Mouse (Mus musculus) CH12.LX (cell line): ENCODE results near the gene Angel1. TPM values are rescaled to one million over a fixed set of nuclear protein-coding genes. Genes with fewer than 3 reads are reported as not detected.

Source experiments
- DNase-seq: peaks from one replicate; pipeline ENCODE4 v3.0.0-alpha.2; 2013; ENCODE audit errors: extremely low read depth
- H3K27ac ChIP-seq: 2 replicates; pipeline ENCODE4 v1.5.1; 2012; ENCODE audit warnings: low read depth, mild to moderate bottlenecking, control low read depth, moderate library complexity; ENCODE audit not compliant: insufficient read depth
- H3K27me3 ChIP-seq: replicated peaks from 2 replicates; pipeline ENCODE3; 2012; ENCODE audit warnings: inconsistent platforms
- H3K36me3 ChIP-seq, 2 experiments: replicated peaks in 1 of 2; 2 replicates each; pipeline versions ENCODE3 to v1.6.1; 2012; ENCODE audit warnings: inconsistent platforms in 1 of 2, low read length in 1 of 2, mild to moderate bottlenecking in 1 of 2, mixed read lengths in 1 of 2, moderate library complexity in 1 of 2; ENCODE audit not compliant: control insufficient read depth in 1 of 2, insufficient read depth in 1 of 2
- H3K4me1 ChIP-seq, 2 experiments: 2 replicates each; pipeline ENCODE4 v1.6.1; 2012; ENCODE audit warnings: inconsistent platforms in 1 of 2, moderate library complexity in 1 of 2; ENCODE audit not compliant: insufficient read depth in 2 of 2, control insufficient read depth in 1 of 2
- H3K4me2 ChIP-seq: 2 replicates; pipeline ENCODE4 v1.6.1; 2012; ENCODE audit warnings: low read depth, mild to moderate bottlenecking, control low read depth; ENCODE audit not compliant: poor library complexity, insufficient read depth, severe bottlenecking
- H3K4me3 ChIP-seq, 3 experiments: fragments of 150-350 bp in 1 of 3; sonication (generic) in 1 of 3; replicated peaks in 1 of 3; 2 replicates each; pipeline versions ENCODE3 to v1.5.1; 2011 to 2012; ENCODE audit warnings: low read depth in 2 of 3, low read length in 2 of 3, mild to moderate bottlenecking in 2 of 3, moderate library complexity in 2 of 3, control low read depth in 1 of 3, improper control_type of control experiment in 1 of 3, inconsistent platforms in 1 of 3, mixed read lengths in 1 of 3; ENCODE audit not compliant: poor library complexity in 1 of 3
- H3K79me2 ChIP-seq: replicated peaks from 2 replicates; pipeline ENCODE4 v1.6.1; 2012; ENCODE audit warnings: mild to moderate bottlenecking, moderate library complexity; ENCODE audit not compliant: control insufficient read depth, poor library complexity, insufficient read depth, severe bottlenecking; ENCODE audit errors: extremely low read depth
- H3K9ac ChIP-seq: 2 replicates; pipeline ENCODE4 v1.6.1; 2012; ENCODE audit warnings: low read depth, mild to moderate bottlenecking, control low read depth, moderate library complexity; ENCODE audit not compliant: insufficient read depth
- H3K9me3 ChIP-seq: replicated peaks from 2 replicates; pipeline ENCODE3; 2012; ENCODE audit warnings: low read length, inconsistent platforms, mixed read lengths
- BHLHE40 ChIP-seq: IDR thresholded peaks from 2 replicates; pipeline ENCODE4 v1.6.1; 2011; ENCODE audit warnings: mild to moderate bottlenecking, low read depth, low read length, improper control_type of control experiment
- CHD1 ChIP-seq: IDR thresholded peaks from 2 replicates; pipeline ENCODE4 v1.6.1; 2012; ENCODE audit warnings: low read depth, low read length, improper control_type of control experiment, inconsistent platforms
- CHD2 ChIP-seq: IDR thresholded peaks from 2 replicates; pipeline ENCODE4 v1.6.1; 2011; ENCODE audit warnings: low read length, improper control_type of control experiment
- CTCF ChIP-seq, 2 experiments: IDR thresholded peaks in 1 of 2; conservative IDR thresholded peaks in 1 of 2; 2 replicates each; pipeline ENCODE4 v1.5.1; 2011 to 2012; ENCODE audit warnings: low read depth in 2 of 2, low read length in 2 of 2, improper control_type of control experiment in 1 of 2, inconsistent platforms in 1 of 2, mild to moderate bottlenecking in 1 of 2, moderate library complexity in 1 of 2
- HCFC1 ChIP-seq: IDR thresholded peaks from 2 replicates; pipeline ENCODE4 v1.6.1; 2012; ENCODE audit warnings: low read depth, mild to moderate bottlenecking, inconsistent platforms, low read length, improper control_type of control experiment
- IRF4 ChIP-seq: IDR thresholded peaks from 2 replicates; pipeline ENCODE4 v1.6.1; 2014; ENCODE audit warnings: low read depth, mild to moderate bottlenecking, inconsistent platforms, low read length, improper control_type of control experiment
- MAFK ChIP-seq: IDR thresholded peaks from 2 replicates; pipeline ENCODE4 v1.6.1; 2011; ENCODE audit warnings: low read length, improper control_type of control experiment; ENCODE audit not compliant: insufficient replicate concordance
- MAX ChIP-seq: IDR thresholded peaks from 2 replicates; pipeline ENCODE4 v1.6.1; 2011; ENCODE audit warnings: low read length, improper control_type of control experiment
- POLR2A ChIP-seq: IDR thresholded peaks from 2 replicates; pipeline ENCODE4 v1.6.1; 2011; ENCODE audit warnings: low read depth, mild to moderate bottlenecking, improper control_type of control experiment, low read length
- RCOR1 ChIP-seq: conservative IDR thresholded peaks from 2 replicates; pipeline ENCODE4 v1.6.1; 2012; ENCODE audit warnings: low read depth, mild to moderate bottlenecking, inconsistent platforms, low read length, improper control_type of control experiment
- TCF12 ChIP-seq: IDR thresholded peaks from 2 replicates; pipeline ENCODE4 v1.6.1; 2014; ENCODE audit warnings: low read depth, mild to moderate bottlenecking, inconsistent platforms, low read length, improper control_type of control experiment
- USF1 ChIP-seq: IDR thresholded peaks from 2 replicates; pipeline ENCODE4 v1.6.1; 2014; ENCODE audit warnings: low read depth, mild to moderate bottlenecking, inconsistent platforms, low read length, improper control_type of control experiment
- dilution Hi-C: fragments of 300-500 bp; cut with MboI; formaldehyde crosslinking; loops from 2 replicates; pipeline ENCODE4 v1.14.3; 2020; ENCODE audit warnings: low sequenced_read_pairs; ENCODE audit not compliant: extremely low pct_unique_long_range_greater_than_20kb, extremely low pct_ligation_motif_present
- in situ Hi-C: fragments of 300-500 bp; cut with MboI; formaldehyde crosslinking; loops from 3 replicates; pipeline ENCODE4 v1.14.3; 2019; ENCODE audit warnings: low sequenced_read_pairs, low pct_ligation_motif_present, low pct_unique_long_range_greater_than_20kb, mixed read lengths
- polyA plus RNA-seq: library from polyadenylated mRNA; unstranded; fragments of >175 nt; gene quantifications from 2 replicates; pipeline ENCODE4 v1.2.1, GENCODE M21; 2012; ENCODE audit warnings: low read depth; ENCODE audit not compliant: insufficient read length
- total RNA-seq, 2 experiments: library from RNA; depleted of rRNA; stranded (reverse); fragments of 300-350 nt in 1 of 2; fragments of >200 nt in 1 of 2; gene quantifications; 2 replicates each; pipeline ENCODE4 v1.2.3; 2012 to 2014

Gene Angel1
- total and polyA plus RNA-seq, 3 experiments, result 1.0 to 9.3 (median 2.9) TPM

DNA sequence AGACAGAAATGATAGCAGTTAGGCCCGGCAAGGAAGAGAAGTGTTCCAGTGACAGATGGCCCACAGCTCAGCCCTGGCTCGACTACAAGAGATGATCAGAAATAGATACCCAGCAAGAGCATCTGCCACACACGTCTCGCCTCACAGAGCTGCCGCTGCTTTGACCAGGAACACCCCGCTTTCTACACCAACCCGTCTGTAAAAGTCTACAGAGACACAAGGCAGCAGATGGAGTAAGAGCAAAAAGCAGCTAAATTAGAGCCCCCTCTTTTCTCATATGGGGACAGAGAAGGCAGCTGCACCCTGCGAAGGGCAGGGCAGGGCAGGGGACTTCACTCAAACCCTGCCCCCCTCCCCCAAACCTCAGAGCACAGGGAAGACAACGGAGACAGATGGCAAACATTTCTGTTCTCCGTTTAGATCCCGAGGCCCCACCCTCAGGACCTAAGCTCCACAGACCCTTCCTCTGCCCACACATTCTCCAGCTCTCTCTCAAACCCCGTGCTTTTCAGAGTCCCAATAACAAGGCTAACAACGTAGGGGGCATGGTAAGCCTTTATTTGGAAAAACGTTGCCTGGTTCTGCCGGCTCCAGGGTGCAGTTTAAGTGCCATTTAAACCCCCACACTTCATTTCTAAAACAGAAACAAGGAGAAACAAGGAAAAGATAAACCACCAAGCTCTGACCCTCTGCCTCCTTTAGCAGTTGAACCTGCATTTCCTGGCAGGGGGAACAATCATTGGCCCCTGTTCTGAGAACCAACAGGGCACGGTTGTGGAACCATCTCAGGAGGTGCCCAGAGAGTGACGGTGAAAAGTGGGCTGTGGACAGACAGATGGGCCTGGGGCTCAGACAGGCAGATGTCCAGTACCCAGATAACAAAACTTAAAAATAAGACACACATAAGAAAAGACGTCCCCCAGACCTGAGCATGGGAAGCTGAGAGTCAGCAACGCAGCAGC, 26.0 kb downstream of the Angel1 start:
- Histone ChIP-seq H3K4me1 (peaks cover 0 to 10% of the 10 kb centered on the region in 2 experiments; a peak in 2 of 4 replicates), H3K36me3 (peaks cover 0 to 39% of the 10 kb centered on the region in 2 experiments)
- TF ChIP-seq BHLHE40, result no peak
- no peak for TF ChIP-seq RCOR1
- no peak for TF ChIP-seq IRF4

DNA sequence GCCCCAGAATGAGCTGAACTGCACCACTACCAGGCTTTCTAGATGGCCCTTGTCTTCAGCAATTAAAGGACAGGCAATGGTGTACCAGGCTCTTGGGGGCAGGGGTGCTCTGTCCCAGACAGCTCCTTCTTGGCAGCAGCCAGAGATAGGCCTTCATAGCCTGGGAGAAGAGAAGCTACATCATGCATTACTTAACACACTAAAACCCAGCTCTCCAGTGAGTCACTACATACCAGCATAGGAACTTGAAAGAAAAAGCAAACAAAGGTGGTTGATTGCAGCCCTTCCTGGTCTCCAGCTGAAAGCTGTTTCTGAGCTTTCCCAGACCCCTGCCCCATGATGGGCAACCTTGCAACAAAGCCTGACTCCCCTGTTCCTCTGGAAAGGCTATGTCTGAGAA, 27.7 kb downstream of the Angel1 start:
- in situ Hi-C loops (no loop called here), dilution Hi-C loops (no loop called here)
- no peak overlapping the region for H3K4me3 ChIP-seq
- no peak for TF ChIP-seq RCOR1
- no peak for TF ChIP-seq CHD1
- no peak for TF ChIP-seq TCF12
- TF ChIP-seq USF1, result no peak
- TF ChIP-seq CHD2, result no peak
- no peak for DNase-seq
- no peak overlapping the region for H3K4me2 ChIP-seq
- H3K4me1 ChIP-seq, result peaks cover 12 to 27% of the 10 kb centered on the region in 2 experiments
- H3K9ac ChIP-seq, result no peak overlapping the region
- H3K27ac ChIP-seq, result no peak overlapping the region
- H3K27me3 ChIP-seq, result no peaks in the 10 kb centered on the region
- H3K36me3 ChIP-seq, result peaks cover 0 to 25% of the 10 kb centered on the region in 2 experiments
- peaks cover 6% of the 10 kb centered on the region for H3K9me3 ChIP-seq
- H3K79me2 ChIP-seq, result no peaks in the 10 kb centered on the region

More for the DNA sequence above, 26.0 kb downstream of the Angel1 start:
- H3K27me3 ChIP-seq, result no peaks in the 10 kb centered on the region
- H3K9ac ChIP-seq, result no peak overlapping the region
- H3K4me3 ChIP-seq, result no peak overlapping the region
- no peak for DNase-seq
- H3K79me2 ChIP-seq, result no peaks in the 10 kb centered on the region
- no peak overlapping the region for H3K4me2 ChIP-seq
- in situ Hi-C loops, result no loop called here
- dilution Hi-C loops, result no loop called here
- no peak overlapping the region for H3K27ac ChIP-seq
- peaks cover 6% of the 10 kb centered on the region for H3K9me3 ChIP-seq

DNA sequence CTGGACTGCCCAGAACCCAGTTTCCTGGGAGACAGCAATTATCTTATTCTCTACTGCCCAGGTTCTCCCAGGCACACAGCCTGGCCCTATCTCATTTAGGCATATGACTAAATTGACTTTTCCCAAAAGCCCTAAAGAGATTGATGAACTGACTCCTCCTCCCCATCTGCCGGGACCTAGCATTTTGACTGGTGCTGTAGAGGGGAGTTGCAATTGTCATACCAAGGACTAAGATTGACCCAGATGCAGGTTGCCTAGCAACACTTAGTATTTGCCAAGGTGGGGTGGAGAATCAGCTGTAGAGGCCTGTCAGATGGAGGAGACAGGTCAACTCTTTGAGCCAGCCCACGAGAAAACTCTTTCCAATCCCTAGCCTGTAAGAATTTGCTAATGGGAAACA, 28.3 kb downstream of the Angel1 start:
- H3K27me3 ChIP-seq, result no peaks in the 10 kb centered on the region
- TF ChIP-seq POLR2A, result no peak
- TF ChIP-seq MAFK, result no peak
- no peak for TF ChIP-seq HCFC1
- TF ChIP-seq CTCF (conservative IDR thresholded peaks at IDR 0.05 in 1 of 2, IDR thresholded peaks at IDR 0.05 in 1 of 2; ENCODE audit: low read depth in 2 of 2, low read length in 2 of 2), result no peak
- TF ChIP-seq MAX, result no peak
- no peak overlapping the region for H3K27ac ChIP-seq
- in situ Hi-C loops, result no loop called here
- DNase-seq, result no peak
- H3K4me2 ChIP-seq, result no peak overlapping the region
- no peaks in the 10 kb centered on the region for H3K79me2 ChIP-seq
- H3K36me3 ChIP-seq, result peaks cover 0 to 19% of the 10 kb centered on the region in 2 experiments
- no peak overlapping the region for H3K9ac ChIP-seq
- H3K4me1 ChIP-seq, result peaks cover 14 to 33% of the 10 kb centered on the region in 2 experiments
- dilution Hi-C loops, result no loop called here
- H3K4me3 ChIP-seq, result no peak overlapping the region
- peaks cover 6% of the 10 kb centered on the region for H3K9me3 ChIP-seq
